Mouse (Mus musculus) cerebellum, postnatal 25 days (tissue): ENCODE measurements at regions not wholly inside any gene's neighbourhood (a gene's known extent, or its start where the extent isn't known, plus 50 kb on each side); places are given as distances from the start of the nearest gene placed in this dataset.
A peak's percentile ranks its signal among the peaks of the same experiment; 100 is the strongest.
"Not testable (repeated sequence)": the region's sequence is repeated elsewhere in the genome, so short reads cannot be mapped to it uniquely, and the experiment has no call there.

Experiments
- DNase-seq, 2 experiments: peaks; one replicate each; pipeline ENCODE4 v3.0.0; 2021; ENCODE audit warnings: mixed read lengths in 2 of 2

GRCm38 (mm10) chr1:161728546-161729206, 59.6 kb downstream of the Fasl start:
- no peak for DNase-seq

GRCm38 (mm10) chr1:161727357-161727756, 60.9 kb downstream of the Fasl start:
- not testable (repeated sequence) for DNase-seq

GRCm38 (mm10) chr1:161726098-161726497, 62.2 kb downstream of the Fasl start:
- DNase-seq, result not testable (repeated sequence)

GRCm38 (mm10) chr1:161719876-161720275, 68.4 kb downstream of the Fasl start:
- DNase-seq, result no peak

GRCm38 (mm10) chr1:161718254-161718653, 70.0 kb downstream of the Fasl start:
- DNase-seq, result no peak

- peak; percentile 35 to 66 for DNase-seq
Measured at GRCm38 (mm10) chr1:161712918-161713317, 75.4 kb downstream of the Fasl start.

GRCm38 (mm10) chr1:161712283-161712682, 76.0 kb downstream of the Fasl start:
- no peak for DNase-seq

GRCm38 (mm10) chr1:161707049-161707448, 81.2 kb downstream of the Fasl start:
- no peak for DNase-seq

GRCm38 (mm10) chr1:161704961-161705360, 83.3 kb downstream of the Fasl start:
- no peak for DNase-seq

GRCm38 (mm10) chr1:161704527-161704926, 83.8 kb downstream of the Fasl start:
- no peak for DNase-seq

GRCm38 (mm10) chr1:161695886-161696285, 92.4 kb downstream of the Fasl start:
- DNase-seq, result no peak

GRCm38 (mm10) chr1:161693768-161694160, 94.5 kb downstream of the Fasl start:
- no peak for DNase-seq

GRCm38 (mm10) chr1:161692836-161693767, 95.2 kb downstream of the Fasl start:
- DNase-seq, result no peak

GRCm38 (mm10) chr1:161688946-161689345, 99.3 kb downstream of the Fasl start:
- DNase-seq, result no peak

GRCm38 (mm10) chr1:161687548-161687947, 100.7 kb downstream of the Fasl start:
- DNase-seq, result peak; percentile 56 to 77

GRCm38 (mm10) chr1:161680558-161680957, 107.7 kb downstream of the Fasl start:
- no peak for DNase-seq

GRCm38 (mm10) chr1:161670937-161671336, 117.4 kb downstream of the Fasl start:
- DNase-seq, result no peak

GRCm38 (mm10) chr1:161664321-161664720, 124.0 kb downstream of the Fasl start:
- no peak for DNase-seq

GRCm38 (mm10) chr1:161663351-161663750, 124.9 kb downstream of the Fasl start:
- DNase-seq, result no peak

- DNase-seq, result peak in 1 of 2 experiments; percentile 11
Measured at GRCm38 (mm10) chr1:161662241-161662640, 126.1 kb downstream of the Fasl start.

- no peak for DNase-seq
Measured at GRCm38 (mm10) chr1:161657511-161657910, 130.8 kb downstream of the Fasl start.

- no peak for DNase-seq
Measured at GRCm38 (mm10) chr1:161649387-161649786, 138.9 kb downstream of the Fasl start.

GRCm38 (mm10) chr1:161632098-161632497, 137.6 kb downstream of the Tnfsf18 start:
- DNase-seq, result no peak

GRCm38 (mm10) chr1:161621291-161621690, 126.8 kb downstream of the Tnfsf18 start:
- DNase-seq, result peak; percentile 38 to 55
